In genomic region chr1:125216192-125216591, GRCm38 (mm10) we compare ENCODE assay signal across 19 mouse cellular contexts.
DNase-seq lines count a peak whose midpoint lies in the region; ATAC-seq and TF ChIP-seq lines count a peak whose summit lies in the region.
"Had no signal": no experiment of that assay in that cellular context is flagged by ENCODE, and none has a peak within 500 bp of the region (broad histone marks: within the 10 kb centered on the region; RNA-seq: fewer than 3 reads in every experiment).

No protein-coding gene starts in this region.

- H3K27me3 ChIP-seq in forebrain, embryonic 14.5 days (replicated peaks; ENCODE audit: control insufficient read depth, insufficient read depth, low read length) = no peaks in the 10 kb centered on the region
- H3K27me3 ChIP-seq in hindbrain, postnatal 0 days (ENCODE audit: insufficient read depth, low read length) = no peaks in the 10 kb centered on the region
- H3K27me3 ChIP-seq: heart, embryonic 13.5 days; limb, embryonic 15.5 days; midbrain, embryonic 12.5 days; neural tube, embryonic 12.5 days had no signal

- peak; percentile 48; the same call in 1 of the 2 replicates for ATAC-seq in forebrain, embryonic 14.5 days
- peak; percentile 89 for ATAC-seq in hindbrain, postnatal 0 days
- ATAC-seq: liver, postnatal 0 days had no signal

- H3K9me3 ChIP-seq in forebrain, embryonic 14.5 days (replicated peaks; ENCODE audit: control insufficient read depth, low read length) = no peaks in the 10 kb centered on the region
- H3K9me3 ChIP-seq in hindbrain, postnatal 0 days (ENCODE audit: low read length) = no peaks in the 10 kb centered on the region
- H3K9me3 ChIP-seq: limb, embryonic 15.5 days; midbrain, embryonic 12.5 days; neural tube, embryonic 12.5 days had no signal

- TF ChIP-seq CTCF in hindbrain, postnatal 0 days (IDR thresholded peaks at IDR 0.05; ENCODE audit: low read depth) = no peak

- WGBS in forebrain, embryonic 14.5 days = 56% methylated on average over 6 of the region's 6 CpGs
- 45% methylated on average over 6 of the region's 6 CpGs for WGBS in hindbrain, postnatal 0 days

- no peak overlapping the region for H3K9ac ChIP-seq in forebrain, embryonic 14.5 days (ENCODE audit: low read length)
- H3K9ac ChIP-seq in hindbrain, postnatal 0 days (replicated peaks; ENCODE audit: low read length) = no peak overlapping the region
- H3K9ac ChIP-seq: heart, embryonic 13.5 days; limb, embryonic 15.5 days; liver, postnatal 0 days; midbrain, embryonic 12.5 days; neural tube, embryonic 12.5 days had no signal

- peak; percentile 51 for DNase-seq in heart, adult 11 months
- DNase-seq in heart, postnatal 4 days = no peak
- peak; percentile 48 for DNase-seq in Muller cell, postnatal 12 days (ENCODE audit: inconsistent ontology term)
- DNase-seq in forebrain, embryonic 14.5 days (ENCODE audit: low spot score) = peak; percentile 65
- peak; percentile 83 for DNase-seq in hindbrain, postnatal 0 days (ENCODE audit: low spot score)
- DNase-seq in lung, postnatal 4 days = no peak
- DNase-seq in kidney, postnatal 4 days = no peak
- DNase-seq: B cell, adult 2 months; cerebellum, adult 18-20 months; gastrocnemius, postnatal 36 days; kidney, adult 2 months; kidney, postnatal 36 days; liver, postnatal 0 days; spleen, adult 18-20 months; thymus, postnatal 14 days had no signal

- H3K4me2 ChIP-seq in forebrain, embryonic 14.5 days (ENCODE audit: low read length) = no peak overlapping the region
- H3K4me2 ChIP-seq in hindbrain, postnatal 0 days (ENCODE audit: low read depth, low read length) = no peak overlapping the region
- H3K4me2 ChIP-seq: heart, embryonic 13.5 days; limb, embryonic 15.5 days; midbrain, embryonic 12.5 days; neural tube, embryonic 12.5 days had no signal

- no peaks in the 10 kb centered on the region for H3K36me3 ChIP-seq in forebrain, embryonic 14.5 days (ENCODE audit: control insufficient read depth, insufficient read depth, low read length)
- H3K36me3 ChIP-seq in hindbrain, postnatal 0 days (ENCODE audit: insufficient read depth, low read length) = no peaks in the 10 kb centered on the region
- H3K36me3 ChIP-seq: heart, embryonic 13.5 days; limb, embryonic 15.5 days; midbrain, embryonic 12.5 days; neural tube, embryonic 12.5 days had no signal

- no peak overlapping the region for H3K27ac ChIP-seq in forebrain, embryonic 14.5 days (ENCODE audit: low read depth, low read length)
- H3K27ac ChIP-seq in hindbrain, postnatal 0 days = no peak overlapping the region
- H3K27ac ChIP-seq: heart, embryonic 13.5 days; limb, embryonic 15.5 days; midbrain, embryonic 12.5 days; neural tube, embryonic 12.5 days had no signal

- no peak overlapping the region for H3K4me3 ChIP-seq in forebrain, embryonic 14.5 days (ENCODE audit: low read depth, low read length)
- no peak overlapping the region for H3K4me3 ChIP-seq in hindbrain, postnatal 0 days (ENCODE audit: low read length)
- H3K4me3 ChIP-seq: heart, embryonic 13.5 days; limb, embryonic 15.5 days; midbrain, embryonic 12.5 days; neural tube, embryonic 12.5 days had no signal

- H3K4me1 ChIP-seq in forebrain, embryonic 14.5 days (ENCODE audit: control insufficient read depth, insufficient read depth, low read length) = no peaks in the 10 kb centered on the region
- H3K4me1 ChIP-seq in hindbrain, postnatal 0 days (ENCODE audit: insufficient read depth, low read length) = no peaks in the 10 kb centered on the region
- H3K4me1 ChIP-seq: heart, embryonic 13.5 days; limb, embryonic 15.5 days; midbrain, embryonic 12.5 days; neural tube, embryonic 12.5 days had no signal

Comparison
In these comparisons a context has a peak if more than half of its experiments do, and no peak if none do; other contexts are left out.
1. DNase-seq: peak in heart, adult 11 months (single experiment), Muller cell, postnatal 12 days (single experiment), forebrain, embryonic 14.5 days (single experiment) and hindbrain, postnatal 0 days (single experiment); none in heart, postnatal 4 days (single experiment), lung, postnatal 4 days (0 of 2) and kidney, postnatal 4 days (0 of 2).